Mouse (Mus musculus) thymus, postnatal 14 days (tissue): ENCODE measurements at regions not wholly inside any gene's neighbourhood (a gene's known extent, or its start where the extent isn't known, plus 50 kb on each side); places are given as distances from the start of the nearest gene placed in this dataset.
A peak's percentile ranks its signal among the peaks of the same experiment; 100 is the strongest.

ENCODE experiments used
- DNase-seq: peaks from one replicate; pipeline ENCODE4 v3.0.0; 2021

DNA sequence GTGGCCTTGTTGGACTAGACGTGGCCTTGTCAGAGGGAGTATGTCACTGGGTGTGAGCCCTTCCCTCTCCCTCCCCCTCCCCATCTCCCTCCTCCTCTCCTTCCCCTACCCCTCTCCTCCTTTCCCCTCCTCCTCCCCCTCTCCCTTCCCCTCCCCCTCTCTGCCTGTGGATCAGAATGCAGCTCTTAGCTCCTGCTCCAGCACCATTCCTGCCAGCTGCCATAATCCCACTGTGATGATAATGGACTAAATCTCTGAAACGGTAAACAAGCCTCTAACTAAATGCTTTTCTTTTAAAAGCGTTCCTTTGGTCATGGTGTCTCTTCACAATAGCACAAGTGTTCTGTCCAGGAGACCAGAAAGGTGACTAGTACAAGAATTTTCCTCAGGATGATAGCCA is 573.1 kb upstream of the Gm19410 start:
- no peak for DNase-seq

GRCm38 (mm10) chr8:35193771-35194170 is 571.8 kb upstream of the Gm19410 start:
- no peak for DNase-seq

GRCm38 (mm10) chr8:35196189-35196588 is 569.4 kb upstream of the Gm19410 start:
- no peak for DNase-seq

DNA sequence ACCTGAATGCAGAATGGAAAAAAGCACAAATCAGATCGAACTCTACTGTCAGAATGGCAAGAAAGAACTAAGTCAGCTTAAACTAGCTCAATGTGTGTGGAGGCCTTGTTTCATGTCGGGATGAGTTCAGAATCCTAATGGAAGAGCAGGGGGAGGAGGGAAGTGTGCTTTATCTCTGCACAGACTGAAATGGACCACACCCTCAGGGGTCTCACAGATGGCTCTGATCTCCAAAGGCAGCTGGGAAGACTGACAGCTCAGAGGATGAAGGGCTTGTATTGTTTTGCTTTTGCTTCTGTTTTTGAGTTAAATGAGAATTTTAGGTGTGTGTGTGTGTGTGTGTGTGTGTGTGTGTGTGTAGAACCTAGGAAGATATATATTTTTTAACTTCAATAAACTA is 566.8 kb upstream of the Gm19410 start:
- no peak for DNase-seq

- peak; percentile 21 for DNase-seq
Measured at GRCm38 (mm10) chr8:35201416-35201815, 564.2 kb upstream of the Gm19410 start.

DNA sequence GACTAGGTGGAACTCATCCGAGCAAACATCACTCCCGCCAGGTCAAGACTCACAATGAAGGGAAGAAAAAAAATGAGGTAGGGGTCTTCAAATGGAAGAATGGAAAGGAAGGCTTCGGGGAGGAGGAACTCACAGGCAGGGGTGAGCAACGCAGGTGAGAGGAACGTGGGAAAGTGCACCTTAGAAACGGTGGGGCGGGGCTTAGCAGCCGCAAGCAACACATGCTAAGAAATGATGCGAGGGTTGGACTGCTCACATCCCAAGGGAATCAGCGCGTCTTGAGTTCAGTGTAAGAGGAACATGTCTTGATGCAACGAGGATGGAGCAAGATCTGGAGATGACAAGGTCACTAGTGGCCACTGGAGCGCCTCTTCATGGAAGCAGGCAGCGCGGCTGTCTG is 560.6 kb upstream of the Gm19410 start:
- DNase-seq: peak; percentile 53

DNA sequence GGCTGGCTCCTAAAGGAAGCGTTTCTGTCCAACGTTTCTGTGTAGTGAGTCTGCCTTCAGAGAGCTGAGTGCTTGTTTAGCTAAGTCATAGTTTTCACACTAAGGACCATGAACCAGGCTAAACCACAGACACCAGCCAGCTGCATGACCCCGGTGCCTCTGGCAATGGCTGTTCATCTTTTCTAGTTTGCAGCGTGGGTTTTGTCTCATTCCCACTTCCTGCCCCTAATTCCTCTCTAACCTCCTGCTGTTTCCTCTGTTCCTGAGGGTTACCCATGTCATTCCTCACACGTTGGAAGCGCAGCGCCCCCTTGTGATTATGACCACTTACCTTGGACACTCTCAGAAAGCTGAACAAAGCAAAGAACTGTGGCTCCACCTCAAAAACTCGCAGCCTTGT is 560.1 kb upstream of the Gm19410 start:
- peak; percentile 77 for DNase-seq

- DNase-seq: peak; percentile 45
Measured at GRCm38 (mm10) chr8:35206271-35206670, 559.3 kb upstream of the Gm19410 start.

DNA sequence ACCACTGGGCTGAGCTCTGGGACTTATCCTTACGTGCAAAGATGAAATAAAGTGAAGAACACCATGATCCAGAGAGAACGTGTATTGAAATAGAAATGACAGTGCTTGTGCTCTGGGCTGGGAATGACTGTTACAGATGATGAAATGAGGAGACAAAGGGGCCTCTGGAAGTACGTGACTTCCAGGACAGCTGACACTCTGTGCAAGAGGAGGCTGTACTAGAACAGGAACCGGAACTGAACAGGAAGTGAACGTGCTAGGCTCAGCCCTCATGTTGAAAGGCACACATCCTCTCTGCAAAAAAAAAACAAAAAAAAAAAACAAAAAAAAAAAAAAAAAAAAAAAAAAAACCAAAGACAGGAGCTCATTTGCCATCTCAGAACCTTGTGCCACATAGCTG is 557.2 kb upstream of the Gm19410 start:
- DNase-seq: peak; percentile 65

- DNase-seq: no peak
Measured at GRCm38 (mm10) chr8:35211506-35212452, 553.8 kb upstream of the Gm19410 start.

DNA sequence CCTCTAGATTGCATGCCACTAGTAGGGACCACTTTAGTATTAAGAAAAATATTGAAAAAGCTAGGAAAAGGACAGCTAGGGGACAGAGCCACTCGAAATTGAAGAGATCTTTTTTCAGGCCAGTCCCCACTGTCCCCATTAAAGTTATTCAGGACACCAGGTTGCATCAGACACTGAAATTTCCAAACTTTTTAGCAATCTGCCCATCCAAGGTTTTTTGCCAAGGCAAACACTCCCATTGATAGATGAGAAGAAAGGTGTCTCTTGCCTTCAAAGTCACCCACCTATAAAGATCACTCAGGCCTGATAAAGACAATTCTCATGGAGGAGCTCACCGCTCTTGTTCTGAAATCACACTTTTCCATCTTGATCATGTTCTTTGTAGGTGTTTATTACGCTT is 552.1 kb upstream of the Gm19410 start:
- DNase-seq: no peak

- DNase-seq: no peak
Measured at GRCm38 (mm10) chr8:35217604-35218003, 548.0 kb upstream of the Gm19410 start.

DNA sequence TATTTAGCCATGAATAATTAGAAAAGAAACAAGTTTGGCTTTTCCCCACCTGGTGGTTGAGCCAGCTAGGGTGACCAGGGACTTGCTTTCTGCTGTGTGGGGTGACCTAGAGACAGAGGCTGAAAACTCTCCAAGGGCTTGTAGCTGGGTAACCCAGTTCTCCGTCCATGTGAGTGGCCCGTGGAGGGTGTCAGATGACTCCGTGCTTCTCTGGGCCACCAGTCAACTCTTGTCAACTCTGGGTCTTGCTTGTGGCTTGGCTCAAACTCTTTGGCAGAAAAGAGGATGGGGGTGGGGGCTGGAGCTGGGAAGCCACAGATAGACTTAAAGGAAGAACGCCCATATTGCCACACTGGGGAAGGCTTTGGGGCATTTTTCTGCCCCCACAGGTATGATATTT is 547.3 kb upstream of the Gm19410 start:
- DNase-seq: no peak

- DNase-seq: no peak
Measured at GRCm38 (mm10) chr8:35224053-35224924, 541.3 kb upstream of the Gm19410 start.

- no peak for DNase-seq
Measured at GRCm38 (mm10) chr8:35224925-35225244, 540.7 kb upstream of the Gm19410 start.

DNA sequence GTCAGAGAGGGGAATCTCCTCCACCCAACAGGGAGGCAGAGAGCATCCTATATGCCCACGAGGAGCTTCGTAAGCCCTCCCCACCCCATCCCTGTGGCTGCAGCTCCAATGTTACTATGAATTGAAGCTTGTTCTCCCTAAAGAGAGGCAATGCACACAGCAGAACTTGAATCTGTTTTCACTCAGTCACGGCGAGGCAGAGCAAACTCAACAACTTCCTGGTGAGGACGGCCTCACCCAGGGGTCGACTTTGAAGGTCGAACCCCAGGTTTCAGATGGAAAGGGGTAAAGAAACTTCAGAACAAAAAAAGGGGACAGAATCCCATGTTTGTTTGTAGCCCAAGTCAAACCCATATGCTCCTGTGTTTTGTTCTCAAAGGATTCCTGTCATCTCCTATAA is 538.5 kb upstream of the Gm19410 start:
- peak; percentile 40 for DNase-seq

GRCm38 (mm10) chr8:35228449-35228848 is 537.1 kb upstream of the Gm19410 start:
- peak; percentile 63 for DNase-seq

DNA sequence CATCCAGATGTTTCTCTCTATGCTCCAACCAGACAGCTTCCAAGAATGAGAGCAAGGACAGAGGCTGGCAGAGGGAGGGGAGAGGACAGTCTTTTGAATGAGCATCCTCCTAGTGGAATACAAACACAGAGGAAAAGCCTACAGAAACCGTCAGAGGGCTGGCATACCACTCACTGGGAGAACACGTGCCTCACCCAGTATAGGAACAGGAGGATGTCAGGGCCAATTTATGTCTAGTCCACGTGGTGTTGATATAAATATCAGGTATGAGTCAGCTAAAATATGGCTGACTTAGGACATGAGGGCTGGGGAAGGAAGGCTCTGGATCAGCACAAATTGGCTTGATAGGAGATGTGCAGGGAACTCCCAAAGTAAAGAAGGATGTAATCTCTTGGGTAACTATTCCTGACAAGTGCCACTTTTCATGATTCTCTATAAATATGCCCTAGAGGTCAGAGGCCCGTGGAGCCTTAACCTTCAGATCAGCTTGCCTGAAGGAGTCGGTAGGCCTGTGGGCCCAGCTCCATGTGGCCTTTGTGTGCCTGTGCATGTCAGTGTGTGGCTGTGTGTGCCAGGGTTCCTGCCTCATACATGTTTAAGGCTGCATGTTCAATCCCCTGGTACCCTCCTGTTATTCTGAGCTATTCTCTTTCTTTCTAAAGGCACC is 531.9 kb upstream of the Gm19410 start:
- no peak for DNase-seq

DNA sequence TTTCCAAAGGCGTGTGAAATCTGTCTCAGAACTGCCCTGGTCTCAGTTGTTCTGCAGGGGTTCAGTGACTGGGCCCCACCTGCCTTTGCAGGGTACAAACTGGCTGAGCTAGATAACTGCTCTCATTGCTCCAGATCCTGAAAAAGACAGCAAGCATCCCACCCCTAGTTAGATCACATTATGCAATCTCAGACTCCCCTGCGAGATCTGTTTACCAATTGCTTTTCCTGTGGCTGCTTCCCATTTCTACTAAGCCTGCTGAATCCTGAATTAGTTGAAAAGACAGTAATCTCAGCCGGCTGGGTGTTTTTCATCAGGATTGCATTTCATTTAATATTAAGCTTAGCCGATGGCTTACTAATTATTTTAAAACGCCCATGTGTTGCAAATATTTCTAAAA is 531.2 kb upstream of the Gm19410 start:
- DNase-seq: no peak

DNA sequence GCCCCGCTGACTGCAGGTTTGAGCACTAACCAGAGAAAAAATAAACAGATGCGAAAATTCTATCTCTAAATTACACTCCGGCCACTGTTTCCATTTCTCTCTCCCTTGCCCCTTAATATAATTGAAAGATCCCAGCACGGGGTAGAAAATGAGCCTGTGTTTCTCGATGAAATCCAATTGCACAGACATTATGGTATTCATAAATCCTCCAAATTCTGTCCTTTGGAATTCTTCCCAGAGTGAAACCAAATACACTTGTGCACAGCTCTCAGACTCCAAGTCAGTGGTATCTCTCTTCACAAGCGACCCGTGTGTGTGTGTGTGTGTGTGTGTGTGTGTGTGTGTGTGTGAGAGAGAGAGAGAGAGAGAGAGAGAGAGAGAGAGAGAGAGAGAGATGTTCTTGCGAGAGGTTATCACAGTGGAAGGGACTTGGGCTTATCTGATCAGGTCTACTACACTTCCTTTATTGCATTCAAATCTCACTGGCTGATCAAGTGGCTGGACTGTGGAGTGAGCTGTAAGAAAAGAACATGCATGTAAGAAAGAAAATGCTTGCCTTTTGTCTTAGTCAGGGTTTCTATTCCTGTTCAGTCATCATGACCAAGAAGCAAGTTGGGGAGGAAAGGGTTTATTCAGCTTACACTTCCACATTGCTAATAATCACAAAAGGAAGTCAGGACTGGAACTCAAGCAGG is 529.6 kb upstream of the Gm19410 start:
- DNase-seq: no peak

DNA sequence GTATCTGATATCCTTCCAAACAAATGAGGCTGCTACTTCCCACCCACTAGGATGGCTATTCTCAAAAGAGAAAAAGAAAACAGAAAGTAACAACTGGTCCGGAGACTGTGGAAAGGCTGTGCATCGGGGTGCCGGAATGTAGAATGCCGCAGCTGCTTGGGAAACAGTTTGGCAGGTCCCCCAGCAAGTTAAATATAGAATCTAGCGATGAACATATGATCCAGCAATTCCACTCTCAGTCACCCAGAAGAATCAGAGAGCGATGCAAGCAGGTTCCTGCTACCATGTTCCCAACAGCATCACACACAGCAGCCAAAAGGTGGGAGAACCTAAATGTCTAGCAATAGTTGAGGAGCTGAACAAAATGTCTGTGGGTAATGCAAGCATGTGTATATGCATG is 528.3 kb upstream of the Gm19410 start:
- DNase-seq: no peak

DNA sequence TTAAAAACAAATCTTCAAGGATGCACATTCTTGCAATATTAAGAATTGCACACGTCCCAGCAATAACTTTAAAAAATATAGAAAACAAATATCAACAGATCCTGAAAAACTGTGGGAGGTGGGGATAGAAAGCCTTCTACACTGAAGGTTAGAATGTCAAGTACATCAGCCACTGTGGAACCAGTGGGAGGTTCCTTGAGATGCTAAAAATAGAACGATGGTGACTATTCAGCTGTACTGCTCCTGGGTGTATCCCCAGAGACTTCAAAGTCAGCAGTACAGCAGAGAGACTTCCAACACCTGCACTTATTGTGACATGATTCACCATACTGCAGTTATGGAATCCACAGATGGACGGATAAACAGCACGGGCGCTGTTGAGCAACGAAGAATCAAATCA is 524.7 kb upstream of the Gm19410 start:
- DNase-seq: no peak

DNA sequence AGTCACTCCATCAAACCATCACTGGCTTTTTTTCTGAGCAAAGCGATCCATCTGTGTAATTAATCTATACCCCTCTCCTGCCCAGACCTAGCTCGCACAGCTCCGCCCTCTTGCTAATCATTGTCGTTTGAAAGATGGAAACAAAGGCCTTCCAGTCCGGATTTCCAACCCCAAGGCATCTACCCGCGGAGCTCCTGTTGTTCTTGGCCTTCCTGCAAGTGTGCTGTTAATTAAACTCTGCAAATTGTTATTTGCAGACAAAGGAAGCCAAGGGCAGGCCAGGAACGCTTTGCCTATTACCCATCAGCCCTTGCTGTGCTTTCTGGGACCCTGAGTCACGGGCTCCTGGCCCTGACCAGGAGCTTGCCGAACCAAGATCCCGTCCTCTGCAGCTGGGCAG is 522.0 kb upstream of the Gm19410 start:
- no peak for DNase-seq
